Comparison of ENCODE assay signal across 8 mouse cellular contexts in genomic region chr15:7134454-7135052, GRCm38 (mm10). TPM values are rescaled to one million over a fixed set of nuclear protein-coding genes. Genes with fewer than 3 reads are reported as not detected.
A peak's percentile ranks its signal among the peaks of the same experiment; 100 is the strongest.
DNase-seq lines count a peak whose midpoint lies in the region; ATAC-seq and TF ChIP-seq lines count a peak whose summit lies in the region.

No protein-coding gene starts in this region.

- no peak overlapping the region for H3K4me2 ChIP-seq in heart, embryonic 13.5 days

- 42% methylated on average over 11 of the region's 11 CpGs for WGBS in heart, adult 2 months
- WGBS in heart, embryonic 10.5 days: 56% methylated on average over 11 of the region's 11 CpGs
- 54% methylated on average over 11 of the region's 11 CpGs for WGBS in heart, embryonic 13.5 days

- H3K4me1 ChIP-seq in heart, adult 2 months (ENCODE audit: control insufficient read depth, insufficient read depth, low read length): peaks cover 20% of the 10 kb centered on the region
- H3K4me1 ChIP-seq in heart, embryonic 10.5 days: peaks cover 32% of the 10 kb centered on the region
- H3K4me1 ChIP-seq in heart, embryonic 13.5 days: peaks cover 63% of the 10 kb centered on the region

- H3K27ac ChIP-seq in heart, adult 2 months: peak overlapping the region; percentile 34; the same call in 1 of the 2 replicates
- H3K27ac ChIP-seq in heart, embryonic 10.5 days: no peak overlapping the region
- peak overlapping the region; percentile 36; the same call in 1 of the 2 replicates for H3K27ac ChIP-seq in heart, embryonic 13.5 days (replicated peaks)

- H3K9ac ChIP-seq in heart, adult 2 months (ENCODE audit: low read depth, low read length): no peak overlapping the region
- no peak overlapping the region for H3K9ac ChIP-seq in heart, embryonic 13.5 days

- TF ChIP-seq POLR2A in heart, adult 2 months (IDR thresholded peaks at IDR 0.05; ENCODE audit: insufficient read depth, low read depth, low read length): no peak

- H3K27me3 ChIP-seq in heart, adult 2 months (ENCODE audit: control insufficient read depth, insufficient read depth, low read length): no peaks in the 10 kb centered on the region
- 0 out of 2 replicates have a peak, but pooled peaks cover 3% of the 10 kb centered on the region for H3K27me3 ChIP-seq in heart, embryonic 10.5 days (ENCODE audit: insufficient read depth, poor library complexity, severe bottlenecking)
- H3K27me3 ChIP-seq in heart, embryonic 13.5 days (replicated peaks): no peaks in the 10 kb centered on the region
- H3K27me3 ChIP-seq in splenic B cell, adult 2 months (ENCODE audit: control insufficient read depth, insufficient read depth, low read length, poor library complexity, severe bottlenecking): no peaks in the 10 kb centered on the region

- no peak for TF ChIP-seq EP300 in heart, adult 2 months (IDR thresholded peaks at IDR 0.05; ENCODE audit: insufficient read depth, low read depth, low read length)

- intact Hi-C loops in heart, adult 2 months (cut with DNase I): loop anchor here (1.0 to 5.0 kb wide), 3 partner anchors 38 to 308 kb away; no protein-coding TSS in a partner anchor

- peak in 1 of 2 experiments; percentile 28 for DNase-seq in heart, adult 2 months
- DNase-seq in heart, embryonic 10.5 days (ENCODE audit: low spot score): no peak
- peak; percentile 48 for DNase-seq in thymus, postnatal 0 days (ENCODE audit: low spot score)
- DNase-seq in thymus, postnatal 36 days: no peak
- DNase-seq in splenic B cell, adult 2 months (ENCODE audit: low read depth, low spot score): peak; percentile 51
- no peak for DNase-seq in cerebellum, adult 18-20 months
- DNase-seq in layer of hippocampus, adult 8-10 months (ENCODE audit: low spot score in 2 of 2): no peak

- no peaks in the 10 kb centered on the region for H3K9me3 ChIP-seq in heart, embryonic 10.5 days
- H3K9me3 ChIP-seq in heart, embryonic 13.5 days: no peaks in the 10 kb centered on the region

- peaks cover 9% of the 10 kb centered on the region for H3K36me3 ChIP-seq in heart, adult 2 months (ENCODE audit: control insufficient read depth, insufficient read depth, low read length)
- peaks cover 4% of the 10 kb centered on the region; the same call in 1 of the 2 replicates for H3K36me3 ChIP-seq in heart, embryonic 10.5 days
- H3K36me3 ChIP-seq in heart, embryonic 13.5 days: no peaks in the 10 kb centered on the region; the same call in 1 of the 2 replicates
- H3K36me3 ChIP-seq in splenic B cell, adult 2 months (ENCODE audit: control insufficient read depth, insufficient read depth, low read length, poor library complexity, severe bottlenecking): no peaks in the 10 kb centered on the region

- TF ChIP-seq CTCF in heart, adult 2 months (IDR thresholded peaks at IDR 0.05): peak; percentile 84

- H3K4me3 ChIP-seq in heart, adult 2 months: no peak overlapping the region
- no peak overlapping the region for H3K4me3 ChIP-seq in heart, embryonic 10.5 days
- no peak overlapping the region for H3K4me3 ChIP-seq in heart, embryonic 13.5 days

- H3K79me2 ChIP-seq in heart, adult 2 months (replicated peaks; ENCODE audit: control insufficient read depth, insufficient read depth, low read length): peaks cover 7% of the 10 kb centered on the region

- ATAC-seq in heart, embryonic 13.5 days (ENCODE audit: extremely low read depth, insufficient number of reproducible peaks, low FRiP score, low TSS enrichment): no peak

RNA-seq across cellular contexts. Expression of gene Lifr, which starts 44.1 kb away (rescaled TPM):
- 10 to 100 TPM; 56.2 to 62.9 TPM for total RNA-seq in heart, adult 2 months (2021)
- polyA plus RNA-seq in heart, adult 2 months (2012; rRNA removed): 16.8 and 18.1 TPM in 2 replicates
- 14.6 and 20.5 TPM in 2 replicates for polyA plus RNA-seq in heart, embryonic 10.5 days (2016; fragmentation: Nextera tagmentation; extraction: Ambion mirVana)
- polyA plus RNA-seq in thymus, postnatal 0 days (2015; fragmentation: Nextera tagmentation; extraction: Ambion mirVana): 23.0 and 29.9 TPM in 2 replicates
- 16.3 TPM in 2 replicates for polyA plus RNA-seq in heart, embryonic 13.5 days (2015; fragmentation: Nextera tagmentation; extraction: Ambion mirVana)
- 10 to 100 TPM; 43.7 to 56.5 (median 52.1) TPM for total RNA-seq in layer of hippocampus, adult 8-10 months (2022)

Comparison
In these comparisons a context has a peak if more than half of its experiments do, and no peak if none do; other contexts are left out.
1. DNase-seq: peak in thymus, postnatal 0 days (single experiment) and splenic B cell, adult 2 months (single experiment); none in heart, embryonic 10.5 days (single experiment), thymus, postnatal 36 days (0 of 2), cerebellum, adult 18-20 months (0 of 2) and layer of hippocampus, adult 8-10 months (0 of 2).